In genomic region chr4:47576011-47576410, GRCm38 (mm10) we compare ENCODE assay signal across 23 mouse cellular contexts.
"Had no signal": no experiment of that assay in that cellular context is flagged by ENCODE, and none has a peak within 500 bp of the region (broad histone marks: within the 10 kb centered on the region; RNA-seq: fewer than 3 reads in every experiment).

No protein-coding gene starts in this region.

- H3K36me3 ChIP-seq: heart, embryonic 13.5 days; heart, embryonic 15.5 days; hindbrain, embryonic 13.5 days; hindbrain, embryonic 15.5 days; kidney, embryonic 15.5 days; limb, embryonic 13.5 days; limb, embryonic 15.5 days; liver, embryonic 12.5 days had no signal

- H3K27ac ChIP-seq: heart, embryonic 13.5 days; heart, embryonic 15.5 days; hindbrain, embryonic 13.5 days; hindbrain, embryonic 15.5 days; hindbrain, postnatal 0 days; kidney, embryonic 15.5 days; kidney, postnatal 0 days; layer of hippocampus, adult 2 months; limb, embryonic 13.5 days; limb, embryonic 15.5 days; liver, embryonic 12.5 days had no signal

- H3K4me3 ChIP-seq: heart, embryonic 13.5 days; heart, embryonic 15.5 days; hindbrain, embryonic 13.5 days; hindbrain, embryonic 15.5 days; kidney, embryonic 15.5 days; layer of hippocampus, adult 2 months; limb, embryonic 13.5 days; limb, embryonic 15.5 days; liver, embryonic 12.5 days had no signal

- H3K9ac ChIP-seq: forebrain, postnatal 0 days; heart, embryonic 13.5 days; heart, embryonic 15.5 days; hindbrain, embryonic 13.5 days; hindbrain, embryonic 15.5 days; kidney, embryonic 15.5 days; limb, embryonic 13.5 days; limb, embryonic 15.5 days; liver, embryonic 12.5 days had no signal

- H3K27me3 ChIP-seq: heart, embryonic 13.5 days; heart, embryonic 15.5 days; hindbrain, embryonic 13.5 days; hindbrain, embryonic 15.5 days; kidney, embryonic 15.5 days; limb, embryonic 15.5 days; liver, embryonic 12.5 days had no signal

- H3K9me3 ChIP-seq: heart, embryonic 13.5 days; heart, embryonic 15.5 days; hindbrain, embryonic 13.5 days; hindbrain, embryonic 15.5 days; kidney, embryonic 15.5 days; limb, embryonic 13.5 days; limb, embryonic 15.5 days; liver, embryonic 12.5 days had no signal

- DNase-seq: forebrain, postnatal 0 days; gastrocnemius, postnatal 14 days; gastrocnemius, postnatal 36 days; heart, postnatal 14 days; heart, postnatal 36 days; kidney, adult 11 months; kidney, adult 2 months; kidney, adult 9 months; kidney, postnatal 14 days; kidney, postnatal 36 days; layer of hippocampus, postnatal 36 days; left cerebral cortex, postnatal 4 days had no signal

- H3K4me1 ChIP-seq: heart, embryonic 13.5 days; heart, embryonic 15.5 days; hindbrain, embryonic 13.5 days; hindbrain, embryonic 15.5 days; liver, embryonic 12.5 days had no signal
